Mouse (Mus musculus) forebrain, embryonic 14.5 days (tissue): Measurements from ENCODE around the gene Shisa9. TPM values are rescaled to one million over a fixed set of nuclear protein-coding genes. Genes with fewer than 3 reads are reported as not detected.

Experiments used
- ATAC-seq: fragments of 200-750 bp; cut with Nextera tagmentation; 2 replicates; pipeline ENCODE4 v1.8.0; 2017; ENCODE audit warnings: mild to moderate bottlenecking, moderate library complexity
- DNase-seq: peaks from one replicate; pipeline ENCODE4 v3.0.0-alpha.2; 2015; ENCODE audit warnings: low spot score
- H3K27ac ChIP-seq: fragments of 300-500 bp; sonication (generic); 2 replicates; pipeline ENCODE4 v1.5.1; 2014; ENCODE audit warnings: low read depth, mild to moderate bottlenecking, control low read depth, low read length, moderate library complexity
- H3K27me3 ChIP-seq: fragments of 300-500 bp; sonication (generic); replicated peaks from 2 replicates; pipeline ENCODE4 v1.6.1; 2014; ENCODE audit warnings: low read length, control low read depth, mixed read lengths; ENCODE audit not compliant: control insufficient read depth, insufficient read depth
- H3K36me3 ChIP-seq: fragments of 300-500 bp; sonication (generic); 2 replicates; pipeline ENCODE4 v1.6.1; 2014; ENCODE audit warnings: low read length, control low read depth; ENCODE audit not compliant: control insufficient read depth, insufficient read depth
- H3K4me1 ChIP-seq: fragments of 300-500 bp; sonication (generic); 2 replicates; pipeline ENCODE4 v1.6.1; 2014; ENCODE audit warnings: antibody characterized with exemption, low read length, control low read depth; ENCODE audit not compliant: control insufficient read depth, insufficient read depth
- H3K4me2 ChIP-seq: fragments of 300-500 bp; sonication (generic); 2 replicates; pipeline ENCODE4 v1.6.1; 2014; ENCODE audit warnings: mild to moderate bottlenecking, control low read depth, low read length
- H3K4me3 ChIP-seq: fragments of 300-500 bp; sonication (generic); 2 replicates; pipeline ENCODE4 v1.5.1; 2014; ENCODE audit warnings: low read depth, low read length, control low read depth
- H3K9ac ChIP-seq: fragments of 300-500 bp; sonication (generic); 2 replicates; pipeline ENCODE4 v1.6.1; 2014; ENCODE audit warnings: mild to moderate bottlenecking, low read length, control low read depth, moderate library complexity
- H3K9me3 ChIP-seq: fragments of 300-500 bp; sonication (generic); replicated peaks from 2 replicates; pipeline ENCODE4 v1.6.1; 2016; ENCODE audit warnings: low read length, control low read depth, mixed read lengths; ENCODE audit not compliant: control insufficient read depth
- WGBS: fragments of 180-500 bp; shearing (Covaris S2); extraction: QIAGEN DNeasy Blood & Tissue Kit; methylation state at CpG from one replicate; pipeline ENCODE4 v1.1.7; 2014; 5-methylcytosine and 5-hydroxymethylcytosine counted together
- polyA plus RNA-seq: library from polyadenylated mRNA; unstranded; fragments of >200 nt; fragmentation: Nextera tagmentation; extraction: Ambion mirVana; gene quantifications from 2 replicates; pipeline ENCODE4 v1.2.1, GENCODE M21; 2014

Shisa9 gene
- polyA plus RNA-seq, 1 experiment from 2014 or later, result 6.0 TPM

GRCm38 (mm10) chr16:12083082-12083481 is 99.2 kb downstream of the Shisa9 start:
- H3K27ac ChIP-seq, result no peak overlapping the region
- H3K9me3 ChIP-seq, result no peaks in the 10 kb centered on the region
- H3K36me3 ChIP-seq, result no peaks in the 10 kb centered on the region
- H3K4me1 ChIP-seq, result no peaks in the 10 kb centered on the region
- no peak overlapping the region for H3K4me3 ChIP-seq
- 86% methylated on average over 2 of the region's 2 CpGs for WGBS
- no peak overlapping the region for H3K9ac ChIP-seq
- no peaks in the 10 kb centered on the region for H3K27me3 ChIP-seq
- H3K4me2 ChIP-seq, result no peak overlapping the region
- ATAC-seq (no peak), DNase-seq (no peak)

- Histone ChIP-seq H3K4me1 (0 out of 2 replicates have a peak, but pooled peaks cover 2% of the 10 kb centered on the region), H3K27ac (no peak overlapping the region), H3K27me3 (no peaks in the 10 kb centered on the region), H3K9ac (no peak overlapping the region), H3K9me3 (no peaks in the 10 kb centered on the region), H3K4me3 (no peak overlapping the region), H3K4me2 (no peak overlapping the region), H3K36me3 (no peaks in the 10 kb centered on the region)
- 72% methylated on average over 5 of the region's 5 CpGs for WGBS
- DNase-seq, result peak; percentile 75
- ATAC-seq, result no peak
Measured at GRCm38 (mm10) chr16:12090604-12091235, 106.8 kb downstream of the Shisa9 start.

DNA sequence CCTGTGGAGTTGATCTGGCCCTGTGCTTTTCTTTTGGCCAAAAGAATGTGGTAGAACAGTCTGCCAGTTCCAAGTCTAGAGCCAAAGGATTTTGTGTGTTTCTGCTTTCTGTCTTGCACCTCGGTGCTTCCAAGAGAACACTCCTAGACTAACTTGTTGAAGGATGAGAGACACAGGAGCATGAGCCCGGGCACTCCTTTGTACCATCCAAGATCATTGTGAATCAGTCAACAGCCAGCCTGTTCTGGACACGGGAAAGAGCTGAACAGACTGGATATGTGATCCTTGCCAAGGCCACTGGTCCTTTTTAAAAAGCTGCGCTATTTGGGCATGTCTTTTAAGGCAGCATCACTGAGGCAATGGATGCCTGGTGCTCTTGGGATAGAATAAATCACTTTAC is 109.3 kb downstream of the Shisa9 start:
- 80% methylated on average over 4 of the region's 4 CpGs for WGBS
- Histone ChIP-seq H3K9ac (no peak overlapping the region), H3K27me3 (no peaks in the 10 kb centered on the region), H3K9me3 (no peaks in the 10 kb centered on the region), H3K27ac (no peak overlapping the region), H3K4me2 (no peak overlapping the region), H3K4me3 (no peak overlapping the region), H3K4me1 (0 out of 2 replicates have a peak, but pooled peaks cover 2% of the 10 kb centered on the region), H3K36me3 (no peaks in the 10 kb centered on the region)
- no peak for DNase-seq
- ATAC-seq, result no peak

DNA sequence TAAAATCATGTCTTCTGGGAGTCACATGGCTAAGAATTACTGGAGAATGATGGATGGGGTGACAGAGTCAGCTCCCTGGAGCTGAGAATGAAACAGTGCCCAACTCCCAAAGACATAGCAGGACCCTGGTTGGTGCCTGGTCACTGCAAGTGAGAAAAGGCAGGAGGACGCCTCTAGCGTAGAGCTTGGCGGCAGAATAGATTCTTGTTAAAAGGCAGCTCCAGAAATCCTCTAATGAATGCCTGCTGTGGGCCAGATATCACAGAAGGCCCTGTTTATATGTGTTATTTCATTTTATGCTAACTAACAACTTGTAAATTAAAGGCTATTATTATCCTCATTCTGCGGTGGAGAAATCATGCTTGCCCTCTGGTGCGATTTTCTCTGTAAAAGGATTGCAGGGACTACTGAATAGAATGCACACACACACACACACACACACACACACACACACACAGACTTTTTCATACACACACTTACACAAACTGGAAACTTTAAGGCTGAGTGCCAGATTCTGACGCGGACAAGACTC is 110.9 kb downstream of the Shisa9 start:
- 0 out of 2 replicates have a peak, but pooled peaks cover 2% of the 10 kb centered on the region for H3K4me1 ChIP-seq
- no peaks in the 10 kb centered on the region for H3K9me3 ChIP-seq
- DNase-seq, result peak; percentile 54
- H3K4me2 ChIP-seq, result no peak overlapping the region
- H3K4me3 ChIP-seq, result no peak overlapping the region
- peak; percentile 54 for ATAC-seq
- no peaks in the 10 kb centered on the region for H3K36me3 ChIP-seq
- 60% methylated on average over 7 of the region's 7 CpGs for WGBS
- no peak overlapping the region for H3K9ac ChIP-seq
- H3K27ac ChIP-seq, result no peak overlapping the region
- no peaks in the 10 kb centered on the region for H3K27me3 ChIP-seq

DNA sequence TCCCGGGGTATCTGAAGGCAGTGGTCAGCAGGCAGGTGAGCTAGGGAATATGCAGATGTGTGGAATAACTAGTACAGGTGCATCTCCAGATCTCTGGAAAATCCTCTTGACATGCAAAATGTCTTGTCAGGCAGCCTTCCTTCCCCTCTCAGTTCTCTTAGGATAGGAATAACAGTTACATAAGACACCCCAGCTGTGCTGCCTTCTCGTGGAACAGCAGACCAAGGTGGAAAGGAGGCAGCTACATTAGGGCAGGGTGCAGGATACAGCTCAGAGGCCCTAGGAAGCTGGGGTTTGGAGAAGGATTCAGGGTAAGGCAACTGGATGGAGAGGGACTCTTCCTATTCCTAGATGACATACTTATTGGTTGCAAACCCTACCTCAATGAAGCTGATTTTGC is 111.5 kb downstream of the Shisa9 start:
- H3K9me3 ChIP-seq, result no peaks in the 10 kb centered on the region
- ATAC-seq (no peak), DNase-seq (no peak)
- H3K9ac ChIP-seq, result no peak overlapping the region
- 0 out of 2 replicates have a peak, but pooled peaks cover 2% of the 10 kb centered on the region for H3K4me1 ChIP-seq
- H3K4me2 ChIP-seq, result no peak overlapping the region
- no peak overlapping the region for H3K4me3 ChIP-seq
- H3K27me3 ChIP-seq, result no peaks in the 10 kb centered on the region
- no peaks in the 10 kb centered on the region for H3K36me3 ChIP-seq
- WGBS, result 63% methylated on average over 2 of the region's 2 CpGs
- H3K27ac ChIP-seq, result no peak overlapping the region

- Histone ChIP-seq H3K9me3 (no peaks in the 10 kb centered on the region), H3K27me3 (no peaks in the 10 kb centered on the region), H3K27ac (no peak overlapping the region), H3K4me2 (no peak overlapping the region), H3K9ac (no peak overlapping the region), H3K36me3 (no peaks in the 10 kb centered on the region), H3K4me3 (no peak overlapping the region), H3K4me1 (no peaks in the 10 kb centered on the region)
- WGBS, result 93% methylated on average over 4 of the region's 4 CpGs
- ATAC-seq (no peak), DNase-seq (no peak)
Measured at GRCm38 (mm10) chr16:12108436-12108835, 124.5 kb downstream of the Shisa9 start.

DNA sequence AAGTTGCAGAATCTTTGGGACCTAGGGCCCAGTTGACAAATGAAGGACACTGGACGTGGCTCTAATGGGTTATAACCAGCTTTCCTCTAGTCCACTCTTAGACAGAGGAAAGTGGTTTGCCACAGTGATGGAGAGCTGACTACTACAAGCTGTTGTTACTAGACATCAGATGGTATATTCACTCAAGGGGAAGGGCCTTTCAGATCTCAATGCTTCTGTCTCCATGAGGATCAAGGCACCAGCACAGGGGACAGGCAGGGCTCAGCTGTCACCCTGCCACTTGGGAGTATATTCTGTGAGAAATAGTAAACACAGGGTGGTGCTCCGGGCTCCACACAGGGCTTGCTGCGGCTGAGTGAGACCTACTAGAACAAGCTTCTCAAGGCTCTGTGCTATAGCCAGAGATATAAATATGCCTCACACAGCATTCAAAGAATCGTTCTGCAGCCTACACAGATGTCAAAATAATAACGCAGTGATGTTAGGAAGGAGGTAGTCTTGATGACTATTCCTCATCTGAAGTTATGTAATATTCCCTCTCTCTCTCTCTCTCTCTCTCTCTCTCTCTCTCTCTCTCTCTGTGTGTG is 127.0 kb downstream of the Shisa9 start:
- Histone ChIP-seq H3K4me3 (no peak overlapping the region), H3K27me3 (no peaks in the 10 kb centered on the region), H3K9me3 (no peaks in the 10 kb centered on the region), H3K4me2 (no peak overlapping the region), H3K36me3 (no peaks in the 10 kb centered on the region), H3K9ac (no peak overlapping the region), H3K4me1 (no peaks in the 10 kb centered on the region), H3K27ac (no peak overlapping the region)
- DNase-seq, result no peak
- no peak for ATAC-seq
- 81% methylated on average over 5 of the region's 5 CpGs for WGBS

DNA sequence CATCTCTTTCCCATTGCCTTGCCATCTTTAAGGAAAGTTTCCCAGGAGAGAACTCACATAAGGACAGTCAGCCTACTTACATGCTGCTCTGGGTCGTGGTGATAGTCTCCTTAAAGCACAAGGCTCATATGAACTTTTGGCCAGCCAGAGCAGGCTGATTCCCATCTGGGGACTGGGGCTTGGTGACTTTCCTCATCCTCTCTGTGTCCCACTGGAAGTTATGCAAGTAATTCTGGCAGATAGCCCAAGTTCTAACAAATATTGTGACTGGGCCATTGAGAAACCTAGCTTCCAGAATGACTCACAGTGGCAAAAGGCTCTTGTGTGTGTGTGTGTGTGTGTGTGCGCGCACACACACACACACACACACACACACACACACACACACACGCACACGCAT is 130.5 kb downstream of the Shisa9 start:
- ATAC-seq, result no peak
- DNase-seq, result peak; percentile 14
- Histone ChIP-seq H3K4me1 (no peaks in the 10 kb centered on the region), H3K4me2 (no peak overlapping the region), H3K27me3 (no peaks in the 10 kb centered on the region), H3K9ac (no peak overlapping the region), H3K36me3 (no peaks in the 10 kb centered on the region), H3K4me3 (no peak overlapping the region), H3K27ac (no peak overlapping the region), H3K9me3 (no peaks in the 10 kb centered on the region)
- 91% methylated on average over 5 of the region's 5 CpGs for WGBS
